Mouse (Mus musculus): ENCODE results near the gene Olfr961. TPM values are rescaled to one million over a fixed set of nuclear protein-coding genes. Genes with fewer than 3 reads are reported as not detected.

Gene Olfr961
- total RNA-seq (2014; fragmentation: Nextera tagmentation) (not detected in 2 replicates), total RNA-seq (2017) (not detected in 2 replicates)

DNA sequence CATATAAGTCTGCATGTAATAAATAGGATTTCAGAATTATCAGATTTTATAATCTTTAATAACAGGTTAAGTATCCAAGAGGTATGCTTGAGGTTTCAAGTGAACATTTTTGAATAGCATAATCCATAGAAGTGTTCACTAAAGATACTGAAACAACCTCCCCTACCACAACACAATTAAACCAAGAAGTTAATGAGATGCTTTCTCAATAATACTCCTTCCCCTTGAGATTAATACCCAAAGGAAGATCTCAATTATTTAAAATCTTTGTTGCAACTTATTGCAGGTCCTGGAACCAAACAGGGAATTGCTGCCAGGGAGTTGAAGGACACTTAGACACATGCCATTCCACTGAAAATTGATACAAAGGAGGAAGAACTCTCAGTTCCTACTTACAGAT, at the start of gene Olfr961:
Olfr961 (plus strand) TSS at position 301 of the 400 bp plus-strand sequence.
- ATAC-seq (replicated peaks; ENCODE audit: low FRiP score, low TSS enrichment, poor library complexity, severe bottlenecking): no peak

DNA sequence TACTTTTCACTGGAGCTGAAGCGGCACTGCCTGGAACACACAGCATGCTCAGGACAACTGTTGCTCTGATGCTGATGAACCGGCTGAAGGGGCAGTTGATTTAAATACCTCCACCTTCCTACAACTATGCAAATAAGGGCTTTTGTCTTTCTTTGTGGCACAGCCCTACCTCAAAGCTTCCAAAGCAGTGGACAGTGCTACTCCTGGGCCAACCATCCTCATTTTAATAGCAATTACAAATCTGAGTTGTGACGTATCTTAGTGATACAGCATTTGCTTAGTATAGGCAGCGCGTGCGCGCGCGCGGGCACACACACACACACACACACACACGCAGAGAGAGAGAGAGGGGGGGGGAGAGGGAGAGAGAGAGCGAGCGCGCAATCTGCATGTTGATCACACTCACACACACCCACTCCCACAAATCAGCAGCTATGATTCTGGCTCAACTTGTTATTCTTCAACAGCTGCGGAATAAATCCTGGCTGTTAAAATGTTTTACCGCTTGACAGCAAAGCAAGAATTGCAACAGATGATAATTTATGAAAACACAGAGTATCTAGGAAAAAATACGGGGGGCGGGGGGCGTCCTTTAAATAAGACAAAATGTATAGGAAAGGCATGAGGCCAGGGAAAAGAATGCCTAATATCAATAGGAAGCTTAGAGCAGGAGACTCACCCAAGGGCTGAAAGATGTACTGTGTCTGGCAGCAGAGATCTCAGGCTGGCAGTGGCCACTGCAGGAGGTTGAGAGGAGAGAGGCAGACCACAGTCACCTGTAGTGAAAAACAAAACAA, 42.2 kb upstream of the Olfr961 start:
- no peak for ATAC-seq (replicated peaks; ENCODE audit: low FRiP score, low TSS enrichment, poor library complexity, severe bottlenecking)

DNA sequence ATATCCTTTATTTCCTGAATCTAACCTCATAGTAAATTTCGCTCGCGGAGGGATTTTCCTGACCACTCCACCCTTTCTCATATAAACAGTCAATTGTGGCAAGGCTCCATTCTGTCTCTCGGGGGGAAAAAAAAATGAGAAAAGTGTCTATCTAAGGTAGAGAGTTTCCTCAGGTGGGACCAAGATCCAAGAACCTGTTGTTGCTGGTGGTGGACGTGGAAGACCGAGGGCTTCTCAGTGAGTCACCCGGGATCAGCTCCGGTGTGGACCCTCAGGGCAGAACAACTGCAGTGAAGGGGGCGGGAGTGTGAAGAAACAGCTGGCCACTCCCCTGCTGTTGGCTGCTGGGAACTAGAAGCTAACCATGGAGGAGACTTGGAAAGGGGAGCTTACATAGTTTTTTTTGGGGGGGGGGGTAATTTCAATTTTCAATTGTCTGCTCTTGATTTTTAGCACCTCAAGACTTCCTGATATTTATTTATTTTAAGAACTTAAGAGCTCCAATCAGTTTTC, 41.5 kb upstream of the Olfr961 start:
- no peak for ATAC-seq (replicated peaks; ENCODE audit: low FRiP score, low TSS enrichment, poor library complexity, severe bottlenecking)

DNA sequence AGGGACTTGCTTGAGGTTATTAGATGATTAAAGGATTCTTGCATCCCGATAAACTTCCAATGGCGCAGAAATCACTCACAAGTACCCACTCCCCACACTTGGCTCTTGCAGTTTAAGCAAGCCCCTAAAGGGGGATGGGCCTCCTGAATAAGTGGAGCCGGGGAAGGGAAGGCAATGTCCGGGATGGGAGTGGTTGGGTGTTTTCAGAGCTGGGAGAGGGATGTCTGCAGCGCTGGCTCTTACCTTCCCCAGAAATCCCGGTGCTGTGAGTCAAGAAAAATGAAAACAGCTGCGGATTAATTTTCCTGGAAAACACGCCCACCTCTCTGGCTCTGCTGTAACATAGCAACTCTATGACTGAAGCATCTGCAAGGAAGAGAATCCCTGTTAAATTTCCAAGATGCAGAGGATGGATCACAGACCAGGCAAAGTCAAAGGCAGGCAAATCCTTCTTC, 40.9 kb upstream of the Olfr961 start, which contains the start of gene AW551984:
AW551984 (minus strand) TSS at position 405 of the 455 bp plus-strand sequence.
- ATAC-seq (replicated peaks; ENCODE audit: low FRiP score, low TSS enrichment, poor library complexity, severe bottlenecking): no peak

DNA sequence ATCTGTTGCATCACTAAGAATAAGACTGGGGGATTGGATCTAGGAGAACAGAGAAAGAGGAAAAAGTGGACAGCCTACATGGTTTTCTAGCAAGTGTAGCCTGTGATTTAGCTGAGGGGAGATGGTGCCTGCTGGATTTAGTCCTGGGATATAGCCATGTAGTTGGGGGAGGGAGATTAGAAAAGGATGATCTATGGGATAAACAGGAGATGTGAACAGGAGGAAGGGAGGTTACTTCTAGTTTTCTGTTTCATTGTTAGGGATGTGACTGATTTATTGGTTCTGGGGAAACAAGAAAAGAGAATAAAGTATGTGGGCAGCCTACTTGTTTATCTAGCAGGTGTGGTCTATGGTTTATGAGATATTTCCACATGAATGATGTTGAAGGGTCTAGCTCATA, 36.4 kb upstream of the Olfr961 start:
- no peak for ATAC-seq (replicated peaks; ENCODE audit: low FRiP score, low TSS enrichment, poor library complexity, severe bottlenecking)

DNA sequence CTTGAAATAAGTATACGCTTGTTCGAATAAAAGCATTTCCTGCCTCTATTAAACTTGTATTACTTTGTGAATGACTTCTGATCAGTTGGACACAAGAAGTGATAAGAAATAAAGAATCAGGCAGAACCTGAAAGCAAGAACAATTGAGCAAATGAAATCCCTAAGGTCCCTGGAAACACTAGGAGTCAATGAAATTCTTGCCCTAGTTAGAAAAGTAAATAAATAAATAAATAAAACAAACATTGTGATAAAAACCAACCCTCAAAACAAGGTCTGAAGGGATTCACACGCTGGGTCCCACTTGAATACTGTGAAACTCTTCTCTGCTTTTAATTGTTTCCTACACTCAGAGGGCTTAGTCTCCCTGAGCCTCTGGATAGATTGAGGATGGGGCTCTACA, 34.5 kb upstream of the Olfr961 start, which contains the start of gene Olfr148:
Olfr148 (plus strand) TSS at position 301 of the 400 bp plus-strand sequence.
- ATAC-seq (replicated peaks; ENCODE audit: low FRiP score, low TSS enrichment, poor library complexity, severe bottlenecking): no peak

DNA sequence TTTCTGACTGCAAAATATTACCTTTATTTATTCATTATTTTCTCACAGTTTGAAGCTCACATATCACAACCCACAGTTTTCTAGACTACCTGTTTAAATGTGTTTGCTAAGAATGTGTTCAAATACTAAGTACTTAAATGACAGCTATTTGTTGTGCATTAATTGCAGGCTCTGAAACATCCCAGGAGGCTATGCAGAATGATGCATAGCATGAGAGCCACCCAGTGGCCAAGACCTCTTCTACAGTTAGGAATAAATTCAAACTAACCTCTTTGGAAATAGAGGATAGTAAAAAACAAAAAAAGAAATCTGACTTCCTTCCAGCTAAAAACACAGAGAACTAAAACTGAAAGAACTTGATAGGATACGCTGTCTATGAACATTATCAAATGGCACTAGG, 32.9 kb upstream of the Olfr961 start:
- no peak for ATAC-seq (replicated peaks; ENCODE audit: low FRiP score, low TSS enrichment, poor library complexity, severe bottlenecking)

DNA sequence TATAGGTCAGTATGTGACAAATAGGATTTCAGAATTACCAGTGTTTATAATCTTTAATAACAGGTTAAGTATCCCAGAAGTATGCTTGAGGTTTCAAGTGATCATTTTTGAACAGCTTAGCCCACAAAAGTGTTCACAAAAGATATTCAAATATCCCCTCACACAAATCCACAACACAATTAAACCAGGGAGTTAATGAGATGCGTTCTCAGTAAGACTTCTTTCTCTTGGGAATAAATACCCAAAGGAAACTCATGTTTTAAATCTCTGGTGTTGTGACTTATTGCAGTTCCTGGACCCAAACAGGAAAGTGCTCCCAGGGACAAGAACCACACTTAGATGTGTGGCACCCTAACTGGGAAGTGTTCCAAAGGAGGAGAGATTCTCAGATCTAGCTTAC, 23.8 kb upstream of the Olfr961 start, which contains the start of gene Olfr960:
Olfr960 (plus strand) TSS at position 301 of the 400 bp plus-strand sequence.
- ATAC-seq (replicated peaks; ENCODE audit: low FRiP score, low TSS enrichment, poor library complexity, severe bottlenecking): no peak

DNA sequence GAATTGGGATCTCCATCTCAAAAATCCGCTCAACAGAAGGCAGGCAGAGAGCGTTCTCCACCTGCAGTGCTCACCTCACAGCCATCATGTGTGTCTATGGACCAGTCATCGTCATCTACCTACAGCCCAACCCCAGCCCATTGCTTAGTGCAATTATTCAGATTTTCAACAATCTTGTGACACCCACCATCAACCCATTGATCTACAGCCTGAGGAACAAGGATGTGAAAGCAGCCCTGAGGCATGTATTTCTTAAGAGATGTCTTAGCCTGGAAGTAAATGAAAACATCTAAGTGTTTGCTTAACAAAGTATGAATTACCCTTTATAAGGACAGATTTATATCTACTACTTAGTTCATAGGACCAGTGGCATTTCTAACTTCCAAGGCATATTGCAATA, 21.1 kb upstream of the Olfr961 start:
- no peak for ATAC-seq (replicated peaks; ENCODE audit: low FRiP score, low TSS enrichment, poor library complexity, severe bottlenecking)

DNA sequence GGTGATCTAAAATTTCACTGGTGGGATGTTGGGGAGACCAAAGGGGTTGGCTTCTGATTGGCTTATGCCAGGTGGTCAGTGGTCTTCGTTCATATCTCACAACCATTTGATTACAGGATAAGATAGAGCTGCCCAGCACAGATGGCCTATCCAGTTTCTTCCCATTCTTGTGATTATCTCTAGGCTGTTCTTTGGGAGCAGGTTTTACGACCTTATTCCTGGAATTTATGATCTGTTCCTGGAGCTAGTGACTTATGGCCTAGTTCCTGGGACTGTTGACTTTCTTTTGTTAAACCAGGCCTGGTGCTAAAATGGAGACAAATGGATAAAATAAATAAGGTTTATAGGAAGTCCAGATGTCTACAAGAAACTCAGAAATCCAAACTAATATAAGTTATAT, 20.2 kb upstream of the Olfr961 start:
- no peak for ATAC-seq (replicated peaks; ENCODE audit: low FRiP score, low TSS enrichment, poor library complexity, severe bottlenecking)

DNA sequence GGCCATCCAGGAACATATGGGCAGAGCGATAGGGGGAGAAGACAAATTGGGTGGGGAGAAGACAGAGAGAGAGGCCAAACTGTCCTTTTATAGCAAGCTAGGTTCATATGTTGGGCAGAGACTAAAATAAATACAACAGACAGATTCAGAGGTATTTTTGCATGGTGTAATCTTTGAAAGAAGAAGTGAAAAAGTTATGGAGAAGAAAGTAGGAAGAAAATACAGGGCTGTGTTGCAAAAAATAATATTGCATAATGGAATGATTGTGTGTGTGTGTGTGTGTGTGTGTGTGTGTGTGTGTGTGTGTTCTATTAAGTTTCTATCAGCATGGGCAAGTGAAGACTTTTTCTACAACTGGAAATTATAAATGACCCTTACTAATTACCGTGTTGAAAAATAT, 15.8 kb upstream of the Olfr961 start:
- ATAC-seq (replicated peaks; ENCODE audit: low FRiP score, low TSS enrichment, poor library complexity, severe bottlenecking): no peak

DNA sequence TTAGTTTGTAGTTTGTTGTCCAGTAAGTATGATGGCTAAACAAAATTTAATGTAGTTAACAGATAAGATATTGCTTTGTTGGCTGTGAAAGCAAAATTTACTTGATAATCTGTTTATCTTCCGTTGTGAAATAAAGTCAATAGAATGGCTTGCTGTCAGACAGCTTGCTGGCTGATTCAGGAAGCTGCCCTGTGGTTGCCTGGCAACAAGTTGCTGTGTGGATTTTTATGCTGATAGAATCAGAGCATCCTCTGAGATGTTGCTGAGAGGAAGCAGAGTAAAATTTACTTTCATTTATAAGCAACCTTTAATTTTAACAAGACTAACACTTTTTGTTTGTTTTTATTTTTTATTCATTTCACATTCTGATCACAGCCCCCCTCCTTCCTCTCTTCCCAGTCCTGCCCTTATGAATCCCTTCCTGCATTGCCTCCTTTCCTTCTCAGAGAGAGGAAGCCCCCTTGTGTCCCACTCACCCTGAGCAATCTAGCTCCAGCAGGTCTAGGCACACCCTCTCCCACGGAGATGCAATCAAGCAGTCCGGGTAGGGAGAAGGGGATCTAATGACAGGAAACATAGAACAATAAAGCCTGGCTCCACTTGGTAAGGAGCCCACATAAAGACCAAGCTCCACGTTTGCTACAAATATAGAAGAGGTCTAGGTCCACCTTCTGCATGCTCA, 10.8 kb upstream of the Olfr961 start:
- no peak for ATAC-seq (replicated peaks; ENCODE audit: low FRiP score, low TSS enrichment, poor library complexity, severe bottlenecking)

DNA sequence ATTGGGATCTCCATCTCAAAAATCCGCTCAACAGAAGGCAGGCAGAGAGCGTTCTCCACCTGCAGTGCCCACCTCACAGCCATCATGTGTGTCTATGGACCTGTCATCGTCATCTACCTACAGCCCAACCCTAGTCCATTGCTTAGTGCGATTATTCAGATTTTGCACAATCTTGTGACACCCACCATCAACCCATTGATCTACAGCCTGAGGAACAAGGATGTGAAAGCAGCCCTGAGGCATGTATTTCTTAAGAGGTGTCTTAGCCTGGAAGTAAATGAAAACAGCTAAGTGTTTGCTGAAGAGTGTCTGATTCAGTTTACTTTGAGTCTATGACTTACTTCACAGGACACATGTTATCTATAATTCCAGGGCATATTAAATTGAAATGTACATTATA, 2.5 kb downstream of the Olfr961 start:
- ATAC-seq (replicated peaks; ENCODE audit: low FRiP score, low TSS enrichment, poor library complexity, severe bottlenecking): no peak

DNA sequence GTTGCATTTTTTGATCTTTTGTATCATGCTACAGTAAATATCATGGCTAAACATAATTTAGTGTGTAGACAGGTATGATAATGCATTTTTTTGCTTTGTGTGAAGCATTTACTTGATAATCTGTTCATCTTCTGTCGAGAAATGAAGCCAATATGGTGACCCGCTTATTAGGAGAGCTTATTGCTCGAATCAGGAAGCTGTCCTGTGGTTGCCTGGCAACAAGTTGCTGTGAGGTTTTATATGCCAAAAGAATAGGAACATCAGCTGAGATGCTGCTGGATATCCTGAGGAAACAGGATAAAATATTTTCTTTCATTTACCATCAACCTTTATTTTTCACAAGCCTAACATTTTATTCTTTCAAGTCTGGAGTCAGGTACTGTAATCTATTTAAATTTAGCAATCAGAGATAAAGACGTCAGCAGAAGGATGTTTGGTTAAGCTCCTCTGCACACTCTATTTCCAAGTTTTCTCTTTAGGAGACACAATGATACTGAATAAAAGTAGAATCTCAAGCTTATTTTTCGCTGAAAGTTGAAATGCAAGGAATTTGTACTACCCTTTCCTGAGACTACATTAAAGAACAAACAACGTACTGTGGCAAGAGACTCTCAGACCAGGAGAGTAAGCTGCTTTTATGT, 10.0 kb downstream of the Olfr961 start:
- ATAC-seq (replicated peaks; ENCODE audit: low FRiP score, low TSS enrichment, poor library complexity, severe bottlenecking): no peak

DNA sequence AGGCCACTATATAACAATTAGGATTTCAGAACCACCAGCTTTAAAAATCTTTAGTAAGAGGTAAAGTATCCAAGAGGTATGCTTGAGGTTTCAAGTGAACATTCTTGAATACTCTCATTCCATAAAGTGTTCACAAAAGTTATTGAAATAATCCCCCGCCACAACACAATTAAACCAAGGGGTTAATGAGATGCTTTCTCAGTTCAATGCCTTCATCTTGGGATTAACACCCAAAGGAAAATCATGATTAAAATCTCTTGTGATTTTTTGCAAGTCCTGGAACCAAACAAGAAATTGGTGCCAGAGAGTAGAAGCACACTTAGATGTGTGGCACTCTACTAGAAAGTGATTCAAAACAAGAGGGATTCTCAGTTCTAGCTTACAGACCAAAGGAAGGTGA, 22.0 kb downstream of the Olfr961 start, which contains the start of gene Olfr963:
Olfr963 (plus strand) TSS at position 301 of the 400 bp plus-strand sequence.
- no peak for ATAC-seq (replicated peaks; ENCODE audit: low FRiP score, low TSS enrichment, poor library complexity, severe bottlenecking)

DNA sequence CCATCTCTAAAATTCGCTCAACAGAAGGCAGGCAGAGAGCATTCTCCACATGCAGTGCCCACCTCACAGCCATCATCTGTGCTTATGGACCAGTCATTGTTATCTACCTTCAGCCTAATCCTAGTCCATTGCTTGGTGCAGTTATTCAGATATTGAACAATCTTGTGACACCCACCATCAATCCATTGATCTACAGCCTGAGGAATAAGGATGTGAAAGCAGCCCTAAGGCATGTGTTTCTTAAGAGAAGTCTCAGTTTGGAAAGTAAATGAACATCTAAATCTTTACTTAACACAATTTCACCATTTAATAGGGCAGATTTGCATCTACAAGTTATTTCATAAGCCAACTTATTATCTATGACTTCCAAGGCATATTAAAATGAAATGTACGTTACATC, 24.8 kb downstream of the Olfr961 start:
- ATAC-seq (replicated peaks; ENCODE audit: low FRiP score, low TSS enrichment, poor library complexity, severe bottlenecking): no peak

DNA sequence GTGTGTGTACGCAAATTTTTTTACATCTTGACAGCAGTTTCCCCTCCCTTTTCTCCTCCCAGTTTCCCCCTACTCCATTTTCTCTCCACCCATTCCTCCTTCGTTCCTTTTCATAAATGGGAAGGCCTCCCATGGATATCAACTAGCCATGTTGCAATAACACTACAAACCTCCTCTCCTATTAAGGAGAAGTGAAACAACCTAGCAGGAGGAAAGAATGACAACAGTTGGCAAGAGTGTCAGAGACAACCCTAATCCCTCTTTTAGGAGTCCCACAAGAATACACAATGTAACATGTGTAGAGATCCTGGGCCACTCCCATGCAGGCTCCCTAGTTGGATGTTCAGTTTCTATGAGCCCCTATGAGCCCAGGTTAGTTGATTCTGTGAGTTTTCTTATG, 29.9 kb downstream of the Olfr961 start:
- ATAC-seq (replicated peaks; ENCODE audit: low FRiP score, low TSS enrichment, poor library complexity, severe bottlenecking): no peak

DNA sequence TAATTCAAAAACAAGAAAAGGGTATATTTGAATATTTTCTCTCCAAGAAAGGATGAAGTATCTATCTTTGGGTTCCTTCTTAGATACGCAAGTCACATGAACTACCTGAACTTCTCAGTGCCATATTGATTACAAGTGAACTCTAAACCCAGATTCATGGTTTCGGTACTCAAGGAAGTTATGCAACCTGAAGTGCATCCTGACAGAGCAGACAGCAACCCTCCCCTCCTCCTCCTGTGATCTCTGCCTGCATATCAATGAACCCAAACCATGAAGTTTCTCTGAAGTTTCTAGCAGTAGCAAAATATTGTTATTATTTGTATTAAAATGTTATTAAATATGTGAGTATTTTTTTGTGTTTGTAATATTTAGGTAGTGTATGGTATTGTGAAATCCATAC, 33.7 kb downstream of the Olfr961 start:
- ATAC-seq (replicated peaks; ENCODE audit: low FRiP score, low TSS enrichment, poor library complexity, severe bottlenecking): no peak

DNA sequence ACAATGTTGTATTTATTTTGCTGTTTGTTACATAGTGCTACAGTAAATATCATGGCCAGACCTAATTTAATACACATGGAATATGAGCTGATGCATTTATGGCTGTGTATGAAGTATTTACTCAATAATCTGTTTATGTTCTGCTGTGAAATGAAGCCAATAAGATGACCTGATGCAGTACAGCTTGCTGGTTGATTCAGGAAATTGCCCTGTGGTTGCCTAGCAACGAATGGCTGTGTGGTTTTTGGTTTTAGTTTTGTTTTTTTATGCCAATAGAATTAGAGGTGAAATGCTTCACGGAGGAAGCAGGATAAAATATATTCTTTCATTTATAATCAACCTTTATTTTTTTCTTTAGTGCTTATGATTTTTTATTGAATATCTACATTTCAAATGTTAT, 34.4 kb downstream of the Olfr961 start:
- ATAC-seq (replicated peaks; ENCODE audit: low FRiP score, low TSS enrichment, poor library complexity, severe bottlenecking): no peak

All from megakaryocyte-erythroid progenitor cell, adult 5-6 weeks (primary cell).